Mouse (Mus musculus) neural tube, embryonic 13.5 days (tissue): ENCODE results near the gene Clhc1. TPM values are rescaled to one million over a fixed set of nuclear protein-coding genes. Genes with fewer than 3 reads are reported as not detected.

Source experiments
- ATAC-seq: fragments of 200-750 bp; cut with Nextera tagmentation; 2 replicates; pipeline ENCODE4 v1.8.0; 2017; ENCODE audit warnings: low read depth, mild to moderate bottlenecking, moderate TSS enrichment, moderate library complexity
- H3K27ac ChIP-seq: fragments of 300-500 bp; sonication (generic); replicated peaks from 2 replicates; pipeline ENCODE4 v1.5.1; 2015; ENCODE audit warnings: moderate library complexity, mild to moderate bottlenecking, inconsistent platforms
- H3K27me3 ChIP-seq: fragments of 300-500 bp; sonication (generic); 2 replicates; pipeline ENCODE4 v1.6.1; 2015; ENCODE audit warnings: mild to moderate bottlenecking, inconsistent platforms
- H3K36me3 ChIP-seq: fragments of 300-500 bp; sonication (generic); 2 replicates; pipeline ENCODE4 v1.6.1; 2015; ENCODE audit warnings: mild to moderate bottlenecking, inconsistent platforms
- H3K4me1 ChIP-seq: fragments of 300-500 bp; sonication (generic); replicated peaks from 2 replicates; pipeline ENCODE4 v1.6.1; 2015; ENCODE audit warnings: inconsistent platforms
- H3K4me2 ChIP-seq: fragments of 300-500 bp; sonication (generic); 2 replicates; pipeline ENCODE4 v1.6.1; 2015; ENCODE audit warnings: inconsistent platforms, mild to moderate bottlenecking, moderate library complexity
- H3K4me3 ChIP-seq: fragments of 300-500 bp; sonication (generic); 2 replicates; pipeline ENCODE4 v1.5.1; 2015; ENCODE audit warnings: mild to moderate bottlenecking, inconsistent platforms
- H3K9ac ChIP-seq: fragments of 300-500 bp; sonication (generic); 2 replicates; pipeline ENCODE4 v1.6.1; 2015; ENCODE audit warnings: moderate library complexity, mild to moderate bottlenecking, inconsistent platforms
- H3K9me3 ChIP-seq: fragments of 300-500 bp; sonication (generic); 2 replicates; pipeline ENCODE4 v1.6.1; 2016; ENCODE audit warnings: inconsistent platforms
- WGBS: fragments of 180-500 bp; shearing (Covaris S2); methylation state at CpG from one replicate; pipeline ENCODE4 v1.1.7; 2015; 5-methylcytosine and 5-hydroxymethylcytosine counted together
- polyA plus RNA-seq: library from polyadenylated mRNA; unstranded; fragments of >200 nt; fragmentation: Nextera tagmentation; extraction: Ambion mirVana; gene quantifications from 2 replicates; pipeline ENCODE4 v1.2.1, GENCODE M21; 2015

The Clhc1 gene
- polyA plus RNA-seq, 1 experiment from 2014 or later = 0.35 TPM

DNA sequence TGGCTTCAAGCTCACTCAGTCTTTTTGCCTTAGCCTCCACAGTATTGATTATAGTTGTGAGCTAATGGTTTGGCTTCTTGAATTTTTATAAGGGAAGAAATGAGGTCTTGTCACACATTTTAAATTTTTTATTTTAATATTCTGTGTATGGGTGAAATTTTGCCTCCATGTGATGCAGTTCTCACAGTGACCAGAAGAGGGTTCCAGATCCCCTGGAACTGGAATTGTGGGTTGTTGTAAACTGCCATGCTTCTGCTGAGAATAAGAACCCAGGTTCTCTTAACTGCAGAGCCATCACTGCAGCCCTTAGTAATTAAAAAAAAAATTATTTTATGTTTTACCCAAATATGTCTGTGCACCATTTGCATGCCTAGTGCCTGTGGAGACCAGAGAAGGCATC lies 31.9 kb downstream of the Clhc1 start:
- H3K4me2 ChIP-seq = no peak overlapping the region
- no peaks in the 10 kb centered on the region for H3K36me3 ChIP-seq
- no peak overlapping the region for H3K4me3 ChIP-seq
- H3K27ac ChIP-seq = no peak overlapping the region
- no peak for ATAC-seq
- no peaks in the 10 kb centered on the region for H3K4me1 ChIP-seq
- no peaks in the 10 kb centered on the region for H3K9me3 ChIP-seq
- no peaks in the 10 kb centered on the region for H3K27me3 ChIP-seq
- no peak overlapping the region for H3K9ac ChIP-seq

GRCm38 (mm10) chr11:29595217-29595616 lies 47.5 kb downstream of the Clhc1 start:
- Histone ChIP-seq H3K9me3 (no peaks in the 10 kb centered on the region), H3K4me3 (no peak overlapping the region), H3K4me1 (no peaks in the 10 kb centered on the region), H3K4me2 (no peak overlapping the region), H3K36me3 (no peaks in the 10 kb centered on the region), H3K27me3 (no peaks in the 10 kb centered on the region), H3K9ac (no peak overlapping the region), H3K27ac (no peak overlapping the region)
- no peak for ATAC-seq

- H3K4me3 ChIP-seq = no peak overlapping the region
- no peaks in the 10 kb centered on the region for H3K27me3 ChIP-seq
- H3K4me2 ChIP-seq = no peak overlapping the region
- no peak for ATAC-seq
- H3K9me3 ChIP-seq = no peaks in the 10 kb centered on the region
- no peaks in the 10 kb centered on the region for H3K4me1 ChIP-seq
- no peaks in the 10 kb centered on the region for H3K36me3 ChIP-seq
- H3K9ac ChIP-seq = no peak overlapping the region
- H3K27ac ChIP-seq = no peak overlapping the region
Observed at GRCm38 (mm10) chr11:29597159-29597558, 49.4 kb downstream of the Clhc1 start.

DNA sequence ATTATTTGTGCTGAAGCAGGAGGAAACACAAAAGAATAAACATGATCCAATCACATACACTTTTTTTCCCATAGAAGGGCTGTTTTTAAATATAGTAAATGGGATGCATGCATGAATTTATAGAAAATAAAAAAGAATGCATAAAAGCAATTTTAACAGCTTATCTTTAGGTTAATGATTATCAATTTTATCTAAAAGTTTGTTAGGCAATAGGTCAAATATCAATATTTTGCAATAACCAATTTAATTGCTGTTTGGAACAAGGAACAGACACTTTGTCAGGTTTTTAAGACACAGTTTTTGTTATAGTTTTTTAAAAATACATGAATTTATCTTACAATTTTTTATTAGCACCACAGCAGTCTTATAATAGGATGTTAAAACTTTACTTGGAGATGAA lies 51.2 kb downstream of the Clhc1 start:
- H3K4me2 ChIP-seq = no peak overlapping the region
- H3K27ac ChIP-seq = no peak overlapping the region
- H3K9me3 ChIP-seq = no peaks in the 10 kb centered on the region
- no peaks in the 10 kb centered on the region for H3K36me3 ChIP-seq
- no peaks in the 10 kb centered on the region for H3K4me1 ChIP-seq
- H3K4me3 ChIP-seq = no peak overlapping the region
- no peaks in the 10 kb centered on the region for H3K27me3 ChIP-seq
- no peak for ATAC-seq
- no peak overlapping the region for H3K9ac ChIP-seq

- Histone ChIP-seq H3K27ac (no peak overlapping the region), H3K9ac (no peak overlapping the region), H3K27me3 (no peaks in the 10 kb centered on the region), H3K4me2 (no peak overlapping the region), H3K36me3 (no peaks in the 10 kb centered on the region), H3K4me3 (no peak overlapping the region), H3K9me3 (no peaks in the 10 kb centered on the region), H3K4me1 (no peaks in the 10 kb centered on the region)
- WGBS = 6% methylated on average over 2 of the region's 2 CpGs
- ATAC-seq = no peak
Observed at GRCm38 (mm10) chr11:29603581-29603980, 55.8 kb downstream of the Clhc1 start.

- no peak for ATAC-seq
- no peaks in the 10 kb centered on the region for H3K36me3 ChIP-seq
- no peaks in the 10 kb centered on the region for H3K9me3 ChIP-seq
- no peak overlapping the region for H3K9ac ChIP-seq
- no peaks in the 10 kb centered on the region for H3K4me1 ChIP-seq
- H3K4me2 ChIP-seq = no peak overlapping the region
- no peak overlapping the region for H3K27ac ChIP-seq
- H3K27me3 ChIP-seq = no peaks in the 10 kb centered on the region
- no peak overlapping the region for H3K4me3 ChIP-seq
- WGBS = 88% methylated on average over 2 of the region's 2 CpGs
Observed at GRCm38 (mm10) chr11:29607465-29607990, 59.8 kb downstream of the Clhc1 start.

- no peaks in the 10 kb centered on the region for H3K9me3 ChIP-seq
- no peaks in the 10 kb centered on the region for H3K27me3 ChIP-seq
- no peaks in the 10 kb centered on the region for H3K4me1 ChIP-seq
- H3K27ac ChIP-seq = no peak overlapping the region
- ATAC-seq = no peak
- no peak overlapping the region for H3K9ac ChIP-seq
- H3K4me2 ChIP-seq = no peak overlapping the region
- WGBS = 83% methylated on average over 5 of the region's 5 CpGs
- no peaks in the 10 kb centered on the region for H3K36me3 ChIP-seq
- H3K4me3 ChIP-seq = no peak overlapping the region
Observed at GRCm38 (mm10) chr11:29609756-29610468, 62.2 kb downstream of the Clhc1 start.

GRCm38 (mm10) chr11:29612007-29612406 lies 64.3 kb downstream of the Clhc1 start:
- Histone ChIP-seq H3K36me3 (no peaks in the 10 kb centered on the region), H3K4me2 (no peak overlapping the region), H3K4me1 (no peaks in the 10 kb centered on the region), H3K27me3 (no peaks in the 10 kb centered on the region), H3K9ac (no peak overlapping the region), H3K9me3 (no peaks in the 10 kb centered on the region), H3K4me3 (no peak overlapping the region), H3K27ac (no peak overlapping the region)
- no peak for ATAC-seq

GRCm38 (mm10) chr11:29613185-29613735 lies 65.5 kb downstream of the Clhc1 start:
- Histone ChIP-seq H3K4me1 (no peaks in the 10 kb centered on the region), H3K9me3 (no peaks in the 10 kb centered on the region), H3K4me2 (no peak overlapping the region), H3K27ac (no peak overlapping the region), H3K4me3 (no peak overlapping the region), H3K36me3 (no peaks in the 10 kb centered on the region), H3K27me3 (no peaks in the 10 kb centered on the region), H3K9ac (no peak overlapping the region)
- no peak for ATAC-seq
- WGBS = 93% methylated on average over 4 of the region's 4 CpGs

DNA sequence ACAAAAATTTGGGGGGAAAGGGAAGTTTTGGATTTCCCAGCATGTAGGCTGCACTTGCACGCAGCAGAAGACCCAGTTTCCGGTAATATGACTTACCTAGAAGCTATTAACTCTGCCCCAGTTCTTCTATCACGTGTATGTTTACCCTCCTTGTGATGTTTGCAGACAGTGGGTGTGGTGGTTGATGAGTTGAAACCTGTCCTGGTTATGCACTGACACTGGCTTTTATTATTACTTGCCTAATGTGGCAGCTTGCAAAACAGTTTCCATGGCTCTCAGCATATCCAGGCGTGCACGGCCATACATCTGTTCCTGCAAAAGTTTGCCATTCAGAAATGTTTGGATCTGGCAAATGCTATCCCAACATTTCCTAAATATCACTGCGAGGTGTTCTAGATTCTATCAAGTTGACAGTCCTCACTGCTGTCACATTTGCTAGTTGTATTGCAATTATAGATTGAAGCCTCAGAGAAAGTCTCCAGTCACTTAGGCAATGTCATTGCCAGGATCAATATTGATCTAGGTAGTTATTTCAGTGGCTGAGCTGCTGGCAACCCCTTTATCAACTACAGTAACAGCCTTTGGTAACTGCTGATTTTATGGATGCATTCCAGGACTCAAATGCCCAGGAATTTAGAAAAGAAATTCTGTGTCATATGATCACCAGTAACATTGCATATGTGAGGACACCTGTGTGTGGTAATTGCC lies 66.6 kb downstream of the Clhc1 start:
- H3K27me3 ChIP-seq = no peaks in the 10 kb centered on the region
- H3K9ac ChIP-seq = no peak overlapping the region
- WGBS = 82% methylated on average over 6 of the region's 6 CpGs
- no peak overlapping the region for H3K4me2 ChIP-seq
- H3K9me3 ChIP-seq = no peaks in the 10 kb centered on the region
- H3K4me3 ChIP-seq = no peak overlapping the region
- no peaks in the 10 kb centered on the region for H3K4me1 ChIP-seq
- no peak for ATAC-seq
- no peaks in the 10 kb centered on the region for H3K36me3 ChIP-seq
- H3K27ac ChIP-seq = no peak overlapping the region

GRCm38 (mm10) chr11:29622030-29622790 lies 74.5 kb downstream of the Clhc1 start:
- H3K9ac ChIP-seq = no peak overlapping the region
- H3K36me3 ChIP-seq = no peaks in the 10 kb centered on the region
- no peak overlapping the region for H3K4me3 ChIP-seq
- no peak overlapping the region for H3K4me2 ChIP-seq
- WGBS = 74% methylated on average over 5 of the region's 5 CpGs
- ATAC-seq = no peak
- H3K27ac ChIP-seq = no peak overlapping the region
- H3K4me1 ChIP-seq = no peaks in the 10 kb centered on the region
- no peaks in the 10 kb centered on the region for H3K27me3 ChIP-seq
- H3K9me3 ChIP-seq = no peaks in the 10 kb centered on the region

DNA sequence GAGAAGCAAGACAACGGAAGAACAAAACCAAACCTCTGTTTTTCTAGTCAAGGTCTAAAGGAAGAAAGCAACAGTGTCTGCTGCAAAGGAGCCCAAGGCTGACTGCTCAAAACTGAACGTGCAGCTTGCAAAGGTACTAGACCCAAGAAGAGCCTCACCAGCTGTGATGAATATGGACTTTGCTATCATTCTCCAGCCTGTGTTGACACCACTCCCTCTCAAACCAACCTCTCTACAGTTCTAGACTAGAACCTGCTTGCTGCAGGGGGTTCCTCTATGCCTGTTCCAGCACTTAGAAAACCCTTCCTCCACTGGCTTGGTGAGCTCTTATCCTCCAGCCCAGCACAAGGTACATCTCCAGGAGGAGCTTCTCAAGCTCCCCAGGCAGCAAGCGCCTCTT lies 75.6 kb downstream of the Clhc1 start:
- no peaks in the 10 kb centered on the region for H3K27me3 ChIP-seq
- no peaks in the 10 kb centered on the region for H3K36me3 ChIP-seq
- no peaks in the 10 kb centered on the region for H3K4me1 ChIP-seq
- H3K27ac ChIP-seq = no peak overlapping the region
- no peak overlapping the region for H3K4me3 ChIP-seq
- 94% methylated on average over 3 of the region's 3 CpGs for WGBS
- H3K4me2 ChIP-seq = no peak overlapping the region
- no peaks in the 10 kb centered on the region for H3K9me3 ChIP-seq
- H3K9ac ChIP-seq = no peak overlapping the region
- ATAC-seq = no peak
